Mouse (Mus musculus) liver, adult 2 months (tissue): ENCODE data around the gene Clgn.

Experiments used
- CTCF ChIP-seq: fragments of 200-500 bp; IDR thresholded peaks from 2 replicates; pipeline ENCODE4 v1.5.1; 2011; ENCODE audit warnings: low read depth, low read length, control low read depth
- POLR2A ChIP-seq: fragments of 200-500 bp; IDR thresholded peaks from 2 replicates; pipeline ENCODE4 v1.6.1; 2011; ENCODE audit warnings: low read length, control low read depth; ENCODE audit not compliant: insufficient read depth; ENCODE audit errors: extremely low read depth

DNA sequence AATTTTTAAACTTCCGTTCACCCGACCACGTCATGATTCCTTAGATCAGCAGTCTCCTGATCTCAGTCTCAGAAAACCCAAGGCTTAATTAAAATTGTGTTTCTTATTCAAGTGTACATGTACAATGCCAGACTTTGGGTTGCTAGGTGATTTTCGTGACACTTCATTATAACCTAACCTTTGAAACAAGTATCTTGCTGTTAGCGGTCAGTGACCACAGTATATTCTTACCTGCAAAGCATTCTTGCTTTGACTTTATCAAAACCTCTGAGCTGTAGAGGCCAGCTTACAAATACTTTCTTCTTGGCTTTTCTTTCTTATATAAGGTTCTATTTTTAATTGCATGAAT, 53.4 kb downstream of the Clgn start:
- TF ChIP-seq POLR2A (no peak), CTCF (no peak)
